Mouse (Mus musculus): Measurements from ENCODE around the gene Mettl26. TPM values are rescaled to one million over a fixed set of nuclear protein-coding genes. Genes with fewer than 3 reads are reported as not detected.
A peak's percentile ranks its signal among the peaks of the same experiment; 100 is the strongest.

Mettl26 gene
- polyA plus RNA-seq, 1 experiment = 110 TPM

- TF ChIP-seq POLR2A (IDR thresholded peaks at IDR 0.05; ENCODE audit: borderline replicate concordance, insufficient read depth, low read length) (no peak), CTCF (IDR thresholded peaks at IDR 0.05; ENCODE audit: borderline replicate concordance, insufficient read depth, low read depth, low read length) (no peak)
- no peak for DNase-seq
- 16% methylated on average over 6 of the region's 6 CpGs for WGBS
- Histone ChIP-seq H3K4me1 (ENCODE audit: control insufficient read depth, insufficient read depth, low read length) (peaks cover 50% of the 10 kb centered on the region), H3K27ac (ENCODE audit: insufficient read depth, low read length) (peak overlapping the region; percentile 95; the same call in 1 of the 2 replicates), H3K4me3 (replicated peaks; ENCODE audit: insufficient read depth, low read depth, low read length) (peak overlapping the region; percentile 81), H3K27me3 (ENCODE audit: control insufficient read depth, insufficient read depth, low read length) (no peaks in the 10 kb centered on the region)
Measured at GRCm38 (mm10) chr17:25833961-25834594, 40.8 kb upstream of the Mettl26 start.

GRCm38 (mm10) chr17:25834595-25835222, 40.2 kb upstream of the Mettl26 start:
- TF ChIP-seq POLR2A (IDR thresholded peaks at IDR 0.05; ENCODE audit: borderline replicate concordance, insufficient read depth, low read length) (no peak), CTCF (IDR thresholded peaks at IDR 0.05; ENCODE audit: borderline replicate concordance, insufficient read depth, low read depth, low read length) (no peak)
- peaks cover 47% of the 10 kb centered on the region for H3K4me1 ChIP-seq (ENCODE audit: control insufficient read depth, insufficient read depth, low read length)
- H3K27me3 ChIP-seq (ENCODE audit: control insufficient read depth, insufficient read depth, low read length) = no peaks in the 10 kb centered on the region
- no peak overlapping the region for H3K27ac ChIP-seq (ENCODE audit: insufficient read depth, low read length)
- H3K4me3 ChIP-seq (replicated peaks; ENCODE audit: insufficient read depth, low read depth, low read length) = no peak overlapping the region
- WGBS = 76% methylated on average over 12 of the region's 12 CpGs
- no peak for DNase-seq

- no peak for TF ChIP-seq POLR2A (IDR thresholded peaks at IDR 0.05; ENCODE audit: borderline replicate concordance, insufficient read depth, low read length)
- no peak for TF ChIP-seq CTCF (IDR thresholded peaks at IDR 0.05; ENCODE audit: borderline replicate concordance, insufficient read depth, low read depth, low read length)
- DNase-seq = no peak
- Histone ChIP-seq H3K27ac (ENCODE audit: insufficient read depth, low read length) (no peak overlapping the region), H3K27me3 (ENCODE audit: control insufficient read depth, insufficient read depth, low read length) (no peaks in the 10 kb centered on the region), H3K4me3 (replicated peaks; ENCODE audit: insufficient read depth, low read depth, low read length) (no peak overlapping the region), H3K4me1 (ENCODE audit: control insufficient read depth, insufficient read depth, low read length) (peaks cover 46% of the 10 kb centered on the region)
- 90% methylated on average over 7 of the region's 7 CpGs for WGBS
Measured at GRCm38 (mm10) chr17:25835301-25835700, 39.6 kb upstream of the Mettl26 start.

- 82% methylated on average over 16 of the region's 16 CpGs for WGBS
- Histone ChIP-seq H3K4me3 (replicated peaks; ENCODE audit: insufficient read depth, low read depth, low read length) (peak overlapping the region; percentile 64), H3K4me1 (ENCODE audit: control insufficient read depth, insufficient read depth, low read length) (peaks cover 41% of the 10 kb centered on the region), H3K27me3 (ENCODE audit: control insufficient read depth, insufficient read depth, low read length) (no peaks in the 10 kb centered on the region), H3K27ac (ENCODE audit: insufficient read depth, low read length) (peak overlapping the region; percentile 75)
- TF ChIP-seq CTCF (IDR thresholded peaks at IDR 0.05; ENCODE audit: borderline replicate concordance, insufficient read depth, low read depth, low read length) = no peak
- TF ChIP-seq POLR2A (IDR thresholded peaks at IDR 0.05; ENCODE audit: borderline replicate concordance, insufficient read depth, low read length) = no peak
- no peak for DNase-seq
Measured at GRCm38 (mm10) chr17:25835816-25836215, 39.1 kb upstream of the Mettl26 start.

GRCm38 (mm10) chr17:25836397-25837075, 38.3 kb upstream of the Mettl26 start:
- TF ChIP-seq POLR2A (IDR thresholded peaks at IDR 0.05; ENCODE audit: borderline replicate concordance, insufficient read depth, low read length) (no peak), CTCF (IDR thresholded peaks at IDR 0.05; ENCODE audit: borderline replicate concordance, insufficient read depth, low read depth, low read length) (no peak)
- no peaks in the 10 kb centered on the region for H3K27me3 ChIP-seq (ENCODE audit: control insufficient read depth, insufficient read depth, low read length)
- peak overlapping the region; percentile 75 for H3K27ac ChIP-seq (ENCODE audit: insufficient read depth, low read length)
- peak in 1 of 2 experiments; percentile 66 for DNase-seq
- H3K4me1 ChIP-seq (ENCODE audit: control insufficient read depth, insufficient read depth, low read length) = peaks cover 34% of the 10 kb centered on the region
- H3K4me3 ChIP-seq (replicated peaks; ENCODE audit: insufficient read depth, low read depth, low read length) = peak overlapping the region; percentile 64
- WGBS = 4% methylated on average over 23 of the region's 23 CpGs

- Histone ChIP-seq H3K4me1 (ENCODE audit: control insufficient read depth, insufficient read depth, low read length) (peaks cover 29% of the 10 kb centered on the region), H3K4me3 (replicated peaks; ENCODE audit: insufficient read depth, low read depth, low read length) (peak within 1 kb of the TSS; percentile 64), H3K27me3 (ENCODE audit: control insufficient read depth, insufficient read depth, low read length) (no peaks in the 10 kb centered on the region), H3K27ac (ENCODE audit: insufficient read depth, low read length) (peak within 1 kb of the TSS; percentile 75)
- peak; percentile 89 to 90 for DNase-seq
- TF ChIP-seq POLR2A (IDR thresholded peaks at IDR 0.05; ENCODE audit: borderline replicate concordance, insufficient read depth, low read length) = peak; percentile 61; the same call in 1 of the 2 replicates
- TF ChIP-seq CTCF (IDR thresholded peaks at IDR 0.05; ENCODE audit: borderline replicate concordance, insufficient read depth, low read depth, low read length) = no peak
- WGBS = under 1% methylated on average over 29 of the region's 29 CpGs
Measured at GRCm38 (mm10) chr17:25837076-25837410, 37.8 kb upstream of the Mettl26 start, which contains the start of gene Rhbdl1. TSS of gene Rhbdl1 (minus strand) at chr17:25837295.

GRCm38 (mm10) chr17:25837533-25837932, 37.3 kb upstream of the Mettl26 start:
- no peak for DNase-seq
- 19% methylated on average over 3 of the region's 3 CpGs for WGBS
- no peak for TF ChIP-seq CTCF (IDR thresholded peaks at IDR 0.05; ENCODE audit: borderline replicate concordance, insufficient read depth, low read depth, low read length)
- no peak for TF ChIP-seq POLR2A (IDR thresholded peaks at IDR 0.05; ENCODE audit: borderline replicate concordance, insufficient read depth, low read length)
- Histone ChIP-seq H3K4me3 (replicated peaks; ENCODE audit: insufficient read depth, low read depth, low read length) (peak overlapping the region; percentile 64), H3K27ac (ENCODE audit: insufficient read depth, low read length) (peak overlapping the region; percentile 69), H3K27me3 (ENCODE audit: control insufficient read depth, insufficient read depth, low read length) (no peaks in the 10 kb centered on the region), H3K4me1 (ENCODE audit: control insufficient read depth, insufficient read depth, low read length) (peaks cover 29% of the 10 kb centered on the region)

All from cerebellum, adult 2 months (tissue).